Mouse (Mus musculus) forebrain, embryonic 11.5 days (tissue): ENCODE results near the gene Hoxa11. TPM values are rescaled to one million over a fixed set of nuclear protein-coding genes. Genes with fewer than 3 reads are reported as not detected.

Experiments used
- ATAC-seq: fragments of 200-750 bp; cut with Nextera tagmentation; replicated peaks from 2 replicates; pipeline ENCODE4 v1.8.0; 2017; ENCODE audit warnings: moderate TSS enrichment; ENCODE audit not compliant: low FRiP score
- DNase-seq: peaks from one replicate; pipeline ENCODE4 v3.0.0-alpha.2; 2017; ENCODE audit warnings: low spot score
- H3K27ac ChIP-seq: fragments of 300-500 bp; sonication (generic); 2 replicates; pipeline ENCODE4 v1.5.1; 2014; ENCODE audit warnings: low read depth, low read length
- H3K27me3 ChIP-seq: fragments of 300-500 bp; sonication (generic); 2 replicates; pipeline ENCODE4 v1.6.1; 2014; ENCODE audit warnings: mild to moderate bottlenecking, low read length, mixed read lengths; ENCODE audit not compliant: control insufficient read depth, insufficient read depth
- H3K36me3 ChIP-seq: fragments of 300-500 bp; sonication (generic); 2 replicates; pipeline ENCODE4 v1.6.1; 2014; ENCODE audit warnings: mild to moderate bottlenecking, low read length, moderate library complexity, mixed read lengths; ENCODE audit not compliant: control insufficient read depth, insufficient read depth
- H3K4me1 ChIP-seq: fragments of 300-500 bp; sonication (generic); replicated peaks from 2 replicates; pipeline ENCODE4 v1.6.1; 2014; ENCODE audit warnings: low read length, mixed read lengths; ENCODE audit not compliant: control insufficient read depth, insufficient read depth
- H3K4me2 ChIP-seq: fragments of 300-500 bp; sonication (generic); 2 replicates; pipeline ENCODE4 v1.6.1; 2014; ENCODE audit warnings: low read depth, mild to moderate bottlenecking, low read length, moderate library complexity, mixed read lengths; ENCODE audit not compliant: severe bottlenecking
- H3K4me3 ChIP-seq: fragments of 300-500 bp; sonication (generic); 2 replicates; pipeline ENCODE4 v1.5.1; 2014; ENCODE audit warnings: low read depth, low read length
- H3K9ac ChIP-seq: fragments of 300-500 bp; sonication (generic); 2 replicates; pipeline ENCODE4 v1.6.1; 2014; ENCODE audit warnings: low read length
- H3K9me3 ChIP-seq: fragments of 300-500 bp; sonication (generic); 2 replicates; pipeline ENCODE4 v1.6.1; 2016; ENCODE audit warnings: low read length, mixed read lengths; ENCODE audit not compliant: control insufficient read depth
- WGBS: fragments of 180-500 bp; shearing (Covaris S2); extraction: QIAGEN DNeasy Blood & Tissue Kit; methylation state at CpG from one replicate; pipeline ENCODE4 v1.1.7; 2014; 5-methylcytosine and 5-hydroxymethylcytosine counted together
- polyA plus RNA-seq: library from polyadenylated mRNA; unstranded; fragments of >200 nt; fragmentation: Nextera tagmentation; extraction: Ambion mirVana; gene quantifications from 2 replicates; pipeline ENCODE4 v1.2.1, GENCODE M21; 2014

The Hoxa11 gene
- polyA plus RNA-seq, 1 experiment from 2014 or later = not detected

DNA sequence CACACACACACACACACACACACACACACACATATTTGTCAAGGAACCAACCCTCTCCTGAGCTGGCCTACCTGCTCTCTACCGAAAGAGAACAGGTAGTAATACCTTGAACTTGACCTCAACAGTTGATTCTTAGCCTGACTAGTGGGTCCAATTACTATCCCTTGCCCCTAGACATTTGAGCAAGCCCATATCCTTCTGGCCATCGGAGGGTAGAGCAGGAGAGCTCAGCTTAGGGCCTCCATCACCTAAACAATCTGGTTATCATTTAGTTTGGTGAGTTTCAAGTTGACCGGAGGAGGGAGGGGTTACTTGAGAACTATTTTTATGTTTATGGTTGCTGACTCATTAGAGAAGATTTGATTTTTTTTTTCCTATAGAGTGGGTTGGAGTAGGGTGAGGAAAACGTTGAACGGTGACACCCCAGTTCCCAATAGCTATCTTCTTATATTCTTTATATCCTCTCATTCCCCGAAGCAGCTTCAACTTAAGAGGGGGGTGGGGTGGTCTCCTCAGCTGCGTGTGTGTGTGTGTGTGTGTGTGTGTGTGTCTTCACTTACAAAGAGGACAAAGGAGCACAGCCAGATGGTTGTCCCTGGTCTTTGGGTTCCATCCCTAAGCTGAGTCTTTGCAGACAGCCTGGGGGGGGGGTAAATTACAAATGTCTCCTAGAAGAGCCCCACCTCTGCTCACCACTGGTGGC is 5.7 kb upstream of the Hoxa11 start:
- no peak for ATAC-seq
- no peaks in the 10 kb centered on the region for H3K36me3 ChIP-seq
- no peak overlapping the region for H3K27ac ChIP-seq
- H3K4me2 ChIP-seq = no peak overlapping the region
- no peaks in the 10 kb centered on the region for H3K9me3 ChIP-seq
- H3K4me3 ChIP-seq = no peak overlapping the region
- DNase-seq = no peak
- H3K4me1 ChIP-seq = peaks cover 3% of the 10 kb centered on the region; the same call in 1 of the 2 replicates
- 9% methylated on average over 7 of the region's 7 CpGs for WGBS
- H3K27me3 ChIP-seq = peaks cover 93% of the 10 kb centered on the region
- no peak overlapping the region for H3K9ac ChIP-seq

DNA sequence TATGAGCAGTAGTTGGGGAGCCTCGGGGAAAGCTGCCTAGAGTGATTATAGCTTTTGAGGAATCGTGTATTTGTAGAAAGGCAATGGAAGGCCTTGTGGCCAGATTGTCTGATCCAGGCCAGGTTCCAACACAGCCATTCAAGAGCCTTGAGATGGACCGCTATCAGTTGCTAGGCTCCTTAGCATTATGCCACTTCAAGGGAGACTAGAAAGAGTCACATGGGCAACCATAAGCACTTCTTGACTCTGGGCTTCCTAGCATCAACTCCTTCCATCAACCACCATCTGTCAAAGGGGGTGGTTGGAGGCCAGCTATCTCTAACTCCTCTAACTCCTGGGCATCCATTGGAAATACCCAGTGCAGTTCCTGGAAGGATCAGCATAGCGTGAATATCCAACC is 4.2 kb upstream of the Hoxa11 start:
- H3K36me3 ChIP-seq = no peaks in the 10 kb centered on the region
- H3K27me3 ChIP-seq = peaks cover 95% of the 10 kb centered on the region
- no peak overlapping the region for H3K4me2 ChIP-seq
- WGBS = 3% methylated on average over 4 of the region's 4 CpGs
- H3K9ac ChIP-seq = no peak overlapping the region
- no peak overlapping the region for H3K27ac ChIP-seq
- no peaks in the 10 kb centered on the region for H3K9me3 ChIP-seq
- peak; percentile 42 for DNase-seq
- ATAC-seq = no peak
- peaks cover 6% of the 10 kb centered on the region; the same call in 1 of the 2 replicates for H3K4me1 ChIP-seq
- H3K4me3 ChIP-seq = no peak overlapping the region

DNA sequence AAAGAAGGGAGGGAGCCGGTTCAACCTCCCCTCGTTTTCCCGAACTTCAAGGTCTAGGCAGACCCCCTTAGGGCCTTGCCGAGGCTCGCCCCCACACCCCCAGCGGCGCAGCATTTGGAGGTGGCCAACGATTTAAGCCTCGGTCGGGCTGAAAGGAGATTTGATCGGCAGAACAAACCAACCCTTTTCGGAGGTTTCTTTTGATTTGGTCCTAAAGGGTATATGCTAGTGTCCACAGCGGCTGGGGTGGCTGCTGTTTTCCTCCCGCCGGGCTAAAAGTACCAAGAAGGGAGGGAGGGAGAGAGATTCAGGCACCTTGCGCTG is 3.8 kb upstream of the Hoxa11 start:
- H3K27ac ChIP-seq = no peak overlapping the region
- H3K9ac ChIP-seq = no peak overlapping the region
- ATAC-seq = no peak
- H3K4me1 ChIP-seq = peaks cover 6% of the 10 kb centered on the region; the same call in 1 of the 2 replicates
- H3K4me2 ChIP-seq = no peak overlapping the region
- no peaks in the 10 kb centered on the region for H3K36me3 ChIP-seq
- H3K9me3 ChIP-seq = no peaks in the 10 kb centered on the region
- no peak for DNase-seq
- H3K4me3 ChIP-seq = no peak overlapping the region
- H3K27me3 ChIP-seq = peaks cover 98% of the 10 kb centered on the region
- WGBS = under 1% methylated on average over 16 of the region's 16 CpGs

DNA sequence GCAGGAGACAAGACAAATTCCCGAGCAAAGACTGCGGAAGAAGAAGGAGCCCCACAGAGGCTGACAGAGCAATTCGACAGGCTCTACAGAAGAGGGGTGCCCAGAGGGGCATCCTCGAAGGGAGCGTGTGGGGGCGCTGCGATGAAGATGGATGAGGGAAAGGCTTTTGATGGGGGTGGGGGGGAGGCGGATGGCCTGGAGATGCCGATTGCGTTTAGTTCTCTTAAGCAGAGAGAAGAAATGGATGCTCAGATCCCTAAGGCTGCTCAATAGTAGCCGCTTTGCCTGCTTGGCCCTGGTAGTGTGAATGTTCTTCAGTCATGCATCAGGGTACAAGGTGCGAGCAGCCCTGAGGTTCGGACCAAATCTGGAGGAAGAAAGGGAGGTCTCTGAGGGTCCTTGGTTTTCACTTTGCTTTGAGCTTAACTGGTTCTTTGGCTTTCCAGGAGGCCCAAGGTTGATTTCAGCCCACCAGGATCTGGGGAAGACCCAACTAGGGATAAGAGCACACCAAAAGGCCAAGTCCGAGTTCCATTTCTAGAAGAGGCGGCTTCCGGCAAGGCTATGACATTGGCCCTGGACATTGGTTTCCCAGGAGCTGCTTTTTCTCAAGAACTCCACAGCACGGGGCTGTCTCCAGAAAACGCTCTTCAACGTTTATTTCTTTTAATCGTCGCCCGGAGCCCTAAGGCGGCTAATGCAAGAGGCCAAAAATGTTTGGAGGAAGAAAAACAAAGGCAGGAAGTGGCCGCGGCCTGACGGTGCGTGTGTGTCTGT is 3.2 kb upstream of the Hoxa11 start:
- Histone ChIP-seq H3K4me2 (no peak overlapping the region), H3K4me3 (no peak overlapping the region), H3K4me1 (peaks cover 6% of the 10 kb centered on the region; the same call in 1 of the 2 replicates), H3K27ac (no peak overlapping the region), H3K27me3 (peaks cover 98% of the 10 kb centered on the region), H3K36me3 (no peaks in the 10 kb centered on the region), H3K9me3 (no peaks in the 10 kb centered on the region), H3K9ac (no peak overlapping the region)
- ATAC-seq (no peak), DNase-seq (peak; percentile 56)
- 1% methylated on average over 27 of the region's 27 CpGs for WGBS

DNA sequence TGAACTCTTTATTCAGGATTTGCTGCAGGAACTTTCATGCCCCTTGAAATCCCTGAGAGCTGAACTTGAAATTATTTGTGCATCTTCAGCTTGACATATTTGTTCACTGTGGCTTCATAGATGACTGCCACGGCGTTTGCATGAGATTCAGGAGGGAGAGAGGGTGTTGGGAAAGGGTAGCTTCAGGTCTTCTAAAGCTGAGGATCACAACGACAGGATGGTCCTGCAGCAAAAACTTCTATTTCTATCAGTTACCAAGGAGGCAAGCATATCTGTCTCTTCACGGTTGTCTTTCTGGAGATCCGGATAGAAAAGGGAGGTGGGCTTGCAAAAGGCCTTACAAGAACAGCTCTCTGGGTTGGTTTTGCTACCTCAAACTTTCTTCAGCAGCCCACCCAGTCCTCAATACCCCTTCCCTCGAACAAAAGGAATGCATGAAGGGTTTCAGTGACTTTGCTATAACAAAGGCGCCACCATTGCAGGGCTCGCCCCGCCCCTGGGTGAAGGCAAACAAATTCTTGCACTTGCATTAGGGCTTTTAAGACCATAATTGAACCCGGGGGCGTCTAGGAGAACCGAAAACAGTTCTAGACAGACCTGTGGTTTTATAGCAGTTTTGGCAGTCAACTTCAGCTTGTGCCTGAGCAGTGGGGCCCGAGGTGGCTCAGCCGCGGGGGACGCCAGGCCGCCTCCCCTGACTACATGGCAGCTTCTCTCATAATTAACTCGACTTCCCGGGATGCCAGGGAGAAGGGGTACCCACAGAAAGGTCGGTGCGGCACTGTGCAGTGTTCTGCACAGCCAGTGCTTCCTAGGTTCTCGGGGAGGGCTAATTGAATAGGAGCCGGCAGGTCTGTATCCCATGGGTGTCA is 2.4 kb upstream of the Hoxa11 start:
- ATAC-seq (no peak), DNase-seq (no peak)
- no peak overlapping the region for H3K4me2 ChIP-seq
- 2% methylated on average over 23 of the region's 23 CpGs for WGBS
- H3K36me3 ChIP-seq = no peaks in the 10 kb centered on the region
- H3K4me1 ChIP-seq = 0 out of 2 replicates have a peak, but pooled peaks cover 3% of the 10 kb centered on the region
- H3K27ac ChIP-seq = no peak overlapping the region
- H3K27me3 ChIP-seq = peaks cover 98% of the 10 kb centered on the region
- no peaks in the 10 kb centered on the region for H3K9me3 ChIP-seq
- H3K4me3 ChIP-seq = no peak overlapping the region
- no peak overlapping the region for H3K9ac ChIP-seq

DNA sequence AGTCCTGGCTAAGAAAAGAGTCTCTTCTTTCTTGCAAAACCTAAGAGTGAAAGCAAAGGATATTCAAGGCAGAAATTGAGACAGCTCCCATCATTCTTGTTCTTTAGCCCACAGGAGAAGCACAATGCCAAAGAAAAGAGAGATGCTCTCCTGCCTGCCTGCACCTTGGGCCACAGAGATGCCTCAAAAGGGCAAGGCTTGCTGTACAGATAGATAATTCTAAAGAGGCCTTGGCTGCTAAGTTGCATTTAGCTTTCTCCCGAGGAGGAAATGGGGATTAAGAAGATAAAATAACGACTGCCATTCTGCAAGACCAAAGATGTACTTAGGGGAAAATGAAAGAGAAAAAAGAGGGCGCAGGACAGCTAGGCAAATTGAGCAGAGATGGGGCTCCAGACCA is 1.3 kb upstream of the Hoxa11 start:
- Histone ChIP-seq H3K4me1 (0 out of 2 replicates have a peak, but pooled peaks cover 3% of the 10 kb centered on the region), H3K36me3 (no peaks in the 10 kb centered on the region), H3K27ac (no peak overlapping the region), H3K9ac (no peak overlapping the region), H3K27me3 (peaks cover 98% of the 10 kb centered on the region), H3K4me3 (no peak overlapping the region), H3K4me2 (no peak overlapping the region), H3K9me3 (no peaks in the 10 kb centered on the region)
- ATAC-seq = no peak
- peak; percentile 47 for DNase-seq
- WGBS = 3% methylated on average over 3 of the region's 3 CpGs

DNA sequence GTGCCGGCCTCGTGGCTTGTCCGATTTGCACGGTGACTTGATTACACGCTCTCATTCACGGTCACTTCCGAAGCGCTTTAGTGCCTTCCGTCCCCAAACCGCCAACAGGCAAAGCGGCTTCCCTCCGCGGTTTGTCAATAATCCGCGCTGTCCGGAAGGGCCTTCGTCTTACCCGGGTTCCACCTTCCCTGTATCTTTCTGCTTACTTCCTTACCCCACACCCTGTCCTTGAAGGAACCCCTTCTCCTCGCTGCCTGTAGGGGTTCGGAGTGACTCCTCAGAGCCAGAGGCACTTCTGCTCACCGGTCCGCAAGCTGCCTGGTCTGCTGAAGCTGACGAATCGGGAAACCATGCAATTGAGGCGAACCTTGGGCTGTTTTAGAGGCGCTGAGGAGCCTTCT is 793 bp upstream of the Hoxa11 start:
- H3K27me3 ChIP-seq = peaks cover 98% of the 10 kb centered on the region
- H3K4me1 ChIP-seq = 0 out of 2 replicates have a peak, but pooled peaks cover 3% of the 10 kb centered on the region
- H3K36me3 ChIP-seq = no peaks in the 10 kb centered on the region
- DNase-seq (peak; percentile 58), ATAC-seq (no peak)
- no peaks in the 10 kb centered on the region for H3K9me3 ChIP-seq
- under 1% methylated on average over 26 of the region's 26 CpGs for WGBS
- no peak overlapping the region for H3K27ac ChIP-seq
- H3K4me2 ChIP-seq = no peak overlapping the region
- no peak overlapping the region for H3K9ac ChIP-seq
- no peak overlapping the region for H3K4me3 ChIP-seq

DNA sequence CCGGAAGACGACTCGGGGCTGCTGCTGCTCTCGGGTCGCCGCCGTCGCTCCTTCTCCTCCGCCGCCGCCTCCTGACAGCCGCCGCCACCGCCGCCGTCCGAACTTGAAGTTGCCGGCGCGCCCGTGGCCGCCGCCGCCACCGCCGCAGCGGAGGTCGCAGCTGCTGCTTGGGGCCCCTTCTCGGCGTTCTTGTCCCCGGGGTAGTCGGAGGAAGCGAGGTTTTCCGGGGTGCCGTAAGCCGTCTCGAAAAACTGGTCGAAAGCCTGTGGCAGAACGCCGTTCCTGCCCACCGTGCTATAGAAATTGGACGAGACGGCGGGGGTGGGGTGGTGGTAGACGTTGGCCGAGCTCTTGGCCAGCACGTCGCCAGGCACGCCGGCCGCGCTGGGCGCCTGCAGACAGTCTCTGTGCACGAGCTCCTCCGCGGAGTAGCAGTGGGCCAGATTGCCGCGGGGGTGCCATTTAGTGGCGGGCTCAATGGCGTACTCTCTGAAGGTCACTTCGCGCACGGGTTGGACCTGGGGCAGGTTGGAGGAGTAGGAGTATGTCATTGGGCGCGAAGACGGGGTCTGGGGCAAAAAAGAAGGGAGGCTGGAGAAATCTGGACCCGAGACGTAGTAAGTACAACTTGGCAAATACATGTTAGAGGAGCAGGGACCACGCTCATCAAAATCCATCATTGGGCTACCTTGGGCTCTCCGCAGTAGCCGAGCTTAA is 412 bp downstream of the Hoxa11 start:
- Histone ChIP-seq H3K9me3 (no peaks in the 10 kb centered on the region), H3K4me2 (no peak overlapping the region)

More for the DNA sequence above, 412 bp downstream of the Hoxa11 start:
- 0 out of 2 replicates have a peak, but pooled peaks cover 3% of the 10 kb centered on the region for H3K4me1 ChIP-seq
- DNase-seq (peak; percentile 71), ATAC-seq (no peak)
- H3K27me3 ChIP-seq = peaks cover 99% of the 10 kb centered on the region
- no peaks in the 10 kb centered on the region for H3K36me3 ChIP-seq
- H3K9ac ChIP-seq = no peak overlapping the region
- WGBS = under 1% methylated on average over 71 of the region's 71 CpGs
- no peak overlapping the region for H3K4me3 ChIP-seq
- no peak overlapping the region for H3K27ac ChIP-seq
